Mouse (Mus musculus) bone marrow macrophage, adult 2 months (primary cell): ENCODE measurements around the gene Slc25a19.

Source experiments
- CTCF ChIP-seq: IDR thresholded peaks from 2 replicates; pipeline ENCODE4 v1.5.1; 2012; ENCODE audit warnings: low read depth, mild to moderate bottlenecking, low read length, moderate library complexity
- POLR2A ChIP-seq: IDR thresholded peaks from 2 replicates; pipeline ENCODE4 v1.6.1; 2012; ENCODE audit warnings: mild to moderate bottlenecking, low read depth, low read length, borderline replicate concordance

DNA sequence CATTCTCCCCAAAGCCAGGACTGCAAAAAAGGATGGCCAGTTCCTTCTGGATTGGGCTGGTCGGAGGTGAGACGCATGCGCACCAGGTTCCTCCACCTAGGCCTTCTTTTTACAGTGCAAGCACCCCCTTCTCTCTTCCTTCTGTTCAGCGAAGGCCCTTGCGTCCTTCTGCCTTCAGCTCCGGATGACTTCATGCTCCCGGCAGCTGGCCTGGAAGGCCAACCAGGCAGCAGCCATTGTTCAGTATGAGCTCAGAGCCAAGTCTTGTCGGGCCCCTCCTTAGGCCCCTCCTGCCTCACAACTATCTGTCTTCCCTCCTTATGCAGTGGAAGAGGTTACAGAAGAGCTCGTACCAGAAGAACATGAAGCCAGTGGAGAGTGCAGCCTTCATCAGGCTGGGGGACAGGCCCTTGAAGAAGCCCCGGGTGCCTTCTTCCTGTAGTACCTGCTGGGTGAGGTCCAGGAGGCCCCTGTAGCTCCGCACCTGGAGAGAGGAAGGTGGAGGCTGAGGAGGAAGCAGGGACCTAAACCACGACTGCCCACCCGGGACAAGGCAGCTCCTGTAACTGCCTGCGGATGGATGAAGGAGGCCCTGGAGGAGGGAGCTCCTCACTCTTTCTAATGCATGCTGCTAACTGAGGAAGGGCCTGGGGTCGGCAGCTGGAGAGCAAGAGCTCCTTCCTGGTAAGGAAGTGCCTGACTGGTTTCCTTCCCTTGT, 12.8 kb downstream of the Slc25a19 start:
- no peak for TF ChIP-seq POLR2A
- no peak for TF ChIP-seq CTCF
